Mouse (Mus musculus): ENCODE measurements at regions not wholly inside any gene's neighbourhood (a gene's known extent, or its start where the extent isn't known, plus 50 kb on each side); places are given as distances from the start of the nearest gene placed in this dataset.

DNA sequence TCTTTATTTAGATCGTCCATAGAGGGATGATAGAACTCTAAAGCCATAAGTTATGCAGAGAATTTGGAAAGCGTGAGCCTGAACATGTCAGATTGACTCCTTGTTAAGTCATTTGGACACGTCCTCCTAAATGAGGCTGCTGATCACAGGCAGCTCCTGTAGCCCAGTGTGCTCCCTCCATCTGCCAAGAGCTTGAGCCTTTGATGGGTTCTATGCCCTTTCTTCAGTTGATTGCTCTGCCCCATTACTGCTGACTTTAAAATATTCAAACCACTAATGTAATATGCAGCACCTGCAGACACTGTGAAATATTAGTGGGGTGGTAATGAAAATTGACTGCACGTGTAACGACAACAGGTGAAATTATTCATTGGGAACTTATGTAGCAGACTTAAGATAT lies 874.6 kb upstream of the Lcorl start:
- TF ChIP-seq CTCF (conservative IDR thresholded peaks at IDR 0.05; ENCODE audit: low read length) (no peak), NANOG (IDR thresholded peaks at IDR 0.05; ENCODE audit: borderline replicate concordance, low read length) (no peak)
